Mouse (Mus musculus): ENCODE results near the gene Csnk2a1. TPM values are rescaled to one million over a fixed set of nuclear protein-coding genes. Genes with fewer than 3 reads are reported as not detected.

Csnk2a1 gene
- 43.2 and 64.4 TPM in 2 replicates for polyA plus RNA-seq (2015; fragmentation: Nextera tagmentation; extraction: Ambion mirVana)

GRCm38 (mm10) chr2:152226248-152227050 is at the start of gene Csnk2a1:
Csnk2a1 (plus strand) TSS chr2:152226839.

DNA sequence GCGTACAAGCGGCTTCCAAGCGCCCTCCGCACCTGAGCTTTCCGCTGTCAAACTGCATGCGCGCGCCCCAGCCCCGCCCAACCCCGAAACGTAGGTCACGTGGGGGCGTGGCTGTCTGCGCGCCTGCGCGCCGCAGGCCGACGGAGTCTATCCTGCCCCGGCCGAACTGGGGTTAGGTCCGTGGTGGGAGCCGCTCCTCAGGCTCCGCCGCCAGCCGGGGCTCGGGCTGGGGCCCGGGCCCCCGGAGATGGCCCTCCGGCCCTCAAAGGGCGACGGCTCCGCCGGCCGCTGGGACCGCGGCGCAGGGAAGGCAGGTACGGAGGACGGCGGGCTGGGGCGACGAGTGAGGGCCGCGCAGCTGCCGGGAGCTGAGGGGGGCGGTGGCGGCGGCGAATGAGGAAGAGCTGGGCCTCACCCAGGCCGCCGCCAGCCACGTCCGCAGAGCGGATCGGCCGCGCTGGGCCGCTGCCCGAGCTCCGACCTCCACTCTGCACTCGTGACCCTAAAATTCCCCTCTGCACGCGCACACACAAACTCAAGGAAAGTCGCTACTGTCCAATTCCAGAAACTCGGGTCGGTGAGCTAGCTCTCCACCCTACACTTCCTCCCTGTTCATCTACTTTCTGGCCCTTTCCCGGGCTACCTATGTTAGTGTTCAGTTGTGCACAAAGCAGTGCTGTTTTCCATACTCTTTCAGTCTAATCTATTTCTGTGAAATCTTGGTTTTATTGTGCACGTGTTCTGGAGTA is 67.3 kb downstream of the Csnk2a1 start, which contains the start of gene Tbc1d20:
TSS of gene Tbc1d20 (plus strand) at position 102 of the 749 bp plus-strand sequence.

Other genes starting within 250 kb of the Csnk2a1 start
- 10.9 and 14.3 TPM in 2 replicates for gene Fam110a, start 246.6 kb upstream of the Csnk2a1 start, polyA plus RNA-seq (2015; fragmentation: Nextera tagmentation; extraction: Ambion mirVana)
- 1.5 and 2.1 TPM in 2 replicates for gene Slc52a3, start 230.3 kb upstream of the Csnk2a1 start, polyA plus RNA-seq (2015; fragmentation: Nextera tagmentation; extraction: Ambion mirVana)
- 0.18 and 0.44 TPM in 2 replicates for gene Scrt2, start 145.3 kb upstream of the Csnk2a1 start, polyA plus RNA-seq (2015; fragmentation: Nextera tagmentation; extraction: Ambion mirVana)
- gene Srxn1, start 121.3 kb upstream of the Csnk2a1 start, polyA plus RNA-seq (2015; fragmentation: Nextera tagmentation; extraction: Ambion mirVana) = 21.9 and 40.2 TPM in 2 replicates
- gene Tcf15, start 83.3 kb upstream of the Csnk2a1 start, polyA plus RNA-seq (2015; fragmentation: Nextera tagmentation; extraction: Ambion mirVana) = 3.0 and 5.0 TPM in 2 replicates
- gene Tbc1d20, start 67.0 kb downstream of the Csnk2a1 start, polyA plus RNA-seq (2015; fragmentation: Nextera tagmentation; extraction: Ambion mirVana) = 26.9 and 42.2 TPM in 2 replicates
- 63.0 and 98.2 TPM in 2 replicates for gene Rbck1, start 105.8 kb downstream of the Csnk2a1 start, polyA plus RNA-seq (2015; fragmentation: Nextera tagmentation; extraction: Ambion mirVana)
- 3.7 and 7.3 TPM in 2 replicates for gene Trib3, start 117.2 kb downstream of the Csnk2a1 start, polyA plus RNA-seq (2015; fragmentation: Nextera tagmentation; extraction: Ambion mirVana)
- 7.9 and 13.9 TPM in 2 replicates for gene Nrsn2, start 149.8 kb downstream of the Csnk2a1 start, polyA plus RNA-seq (2015; fragmentation: Nextera tagmentation; extraction: Ambion mirVana)
- 6.8 and 6.9 TPM in 2 replicates for gene Sox12, start 171.2 kb downstream of the Csnk2a1 start, polyA plus RNA-seq (2015; fragmentation: Nextera tagmentation; extraction: Ambion mirVana)
- 16.3 and 19.2 TPM in 2 replicates for gene Zcchc3, start 188.2 kb downstream of the Csnk2a1 start, polyA plus RNA-seq (2015; fragmentation: Nextera tagmentation; extraction: Ambion mirVana)
- 0.54 and 0.61 TPM in 2 replicates for gene 6820408C15Rik, start 188.7 kb downstream of the Csnk2a1 start, polyA plus RNA-seq (2015; fragmentation: Nextera tagmentation; extraction: Ambion mirVana)
- gene Defb23, start 237.8 kb downstream of the Csnk2a1 start, polyA plus RNA-seq (2015; fragmentation: Nextera tagmentation; extraction: Ambion mirVana) = not detected in 2 replicates

All from adrenal gland, postnatal 0 days (tissue).